Mouse (Mus musculus) olfactory bulb, adult 2 months (tissue): Measurements from ENCODE around the gene Cntnap2.
A peak's percentile ranks its signal among the peaks of the same experiment; 100 is the strongest.

Experiments
- CTCF ChIP-seq: fragments of 200-500 bp; IDR thresholded peaks from 2 replicates; pipeline ENCODE4 v1.5.1; 2012; ENCODE audit warnings: low read depth, mild to moderate bottlenecking, low read length, moderate library complexity; ENCODE audit not compliant: insufficient read depth
- POLR2A ChIP-seq: fragments of 200-500 bp; IDR thresholded peaks from 2 replicates; pipeline ENCODE4 v1.6.1; 2012; ENCODE audit warnings: mild to moderate bottlenecking, low read depth, low read length, moderate library complexity; ENCODE audit not compliant: insufficient read depth

GRCm38 (mm10) chr6:46961022-46961686 lies 1902.0 kb downstream of the Cntnap2 start:
- TF ChIP-seq CTCF (peak; percentile 68), POLR2A (no peak)
